Mouse (Mus musculus) heart, adult 2 months (tissue): ENCODE measurements around the gene Ralgps2. TPM values are rescaled to one million over a fixed set of nuclear protein-coding genes. Genes with fewer than 3 reads are reported as not detected.

ENCODE experiments used
- DNase-seq, 2 experiments: peaks; one replicate each; pipeline ENCODE4 v3.0.0; 2021
- H3K27ac ChIP-seq: fragments of 200-600 bp; 2 replicates; pipeline ENCODE4 v1.8.1; 2022
- H3K27me3 ChIP-seq: fragments of 200-500 bp; 2 replicates; pipeline ENCODE4 v1.6.1; 2012; ENCODE audit warnings: mild to moderate bottlenecking, low read length, inconsistent platforms, mixed read lengths; ENCODE audit not compliant: control insufficient read depth, insufficient read depth
- H3K36me3 ChIP-seq: fragments of 200-500 bp; 2 replicates; pipeline ENCODE4 v1.6.1; 2012; ENCODE audit warnings: low read length, inconsistent platforms; ENCODE audit not compliant: control insufficient read depth, insufficient read depth
- H3K4me1 ChIP-seq: fragments of 200-500 bp; 2 replicates; pipeline ENCODE4 v1.6.1; 2011; ENCODE audit warnings: low read length; ENCODE audit not compliant: control insufficient read depth, insufficient read depth
- H3K4me3 ChIP-seq: fragments of 200-600 bp; 2 replicates; pipeline ENCODE4 v1.8.1; 2022
- H3K79me2 ChIP-seq: fragments of 200-500 bp; replicated peaks from 2 replicates; pipeline ENCODE4 v1.6.1; 2012; ENCODE audit warnings: mild to moderate bottlenecking, inconsistent platforms, low read length, moderate library complexity, mixed read lengths; ENCODE audit not compliant: control insufficient read depth, insufficient read depth
- H3K9ac ChIP-seq: fragments of 200-500 bp; 2 replicates; pipeline ENCODE4 v1.6.1; 2012; ENCODE audit warnings: low read depth, mild to moderate bottlenecking, control low read depth, inconsistent platforms, low read length, mixed read lengths
- CTCF ChIP-seq: fragments of 200-600 bp; IDR thresholded peaks from 2 replicates; pipeline ENCODE4 v1.8.1; 2022; ENCODE audit warnings: antibody characterized with exemption, mild to moderate bottlenecking, moderate library complexity
- EP300 ChIP-seq: fragments of 200-500 bp; IDR thresholded peaks from 2 replicates; pipeline ENCODE4 v1.6.1; 2011; ENCODE audit warnings: low read depth, low read length, control low read depth; ENCODE audit not compliant: insufficient read depth
- POLR2A ChIP-seq: fragments of 200-500 bp; IDR thresholded peaks from 2 replicates; pipeline ENCODE4 v1.6.1; 2011; ENCODE audit warnings: mild to moderate bottlenecking, low read depth, low read length, control low read depth; ENCODE audit not compliant: insufficient read depth
- WGBS: fragments of 180-500 bp; shearing (Covaris S2); methylation state at CpG from one replicate; pipeline ENCODE4 v1.1.7; 2018; 5-methylcytosine and 5-hydroxymethylcytosine counted together
- intact Hi-C: fragments of 180-260 bp; cut with DNase I; formaldehyde crosslinking; loops from one replicate; pipeline ENCODE4 v1.15.1; 2025
- polyA plus RNA-seq: library from polyadenylated mRNA; depleted of rRNA; stranded (reverse); fragments of >200 nt; gene quantifications from 2 replicates; pipeline ENCODE4 v1.2.3, GENCODE M21; 2012
- total RNA-seq, 2 experiments: library from RNA; stranded (reverse); gene quantifications; 2 replicates each; pipeline ENCODE4 v1.2.3; 2021

The Ralgps2 gene
- total and polyA plus RNA-seq, 3 experiments: 3.5 to 8.1 (median 8.1) TPM

- Histone ChIP-seq H3K9ac (no peak overlapping the region), H3K4me3 (no peak overlapping the region), H3K79me2 (no peaks in the 10 kb centered on the region), H3K27ac (no peak overlapping the region), H3K36me3 (no peaks in the 10 kb centered on the region), H3K27me3 (no peaks in the 10 kb centered on the region), H3K4me1 (no peaks in the 10 kb centered on the region)
- DNase-seq: no peak
- intact Hi-C loops: no loop called here
- no peak for TF ChIP-seq CTCF
- TF ChIP-seq POLR2A: no peak
- no peak for TF ChIP-seq EP300
- WGBS: 89% methylated on average over 5 of the region's 5 CpGs
Measured at GRCm38 (mm10) chr1:156852872-156853271, 86.6 kb downstream of the Ralgps2 start.

GRCm38 (mm10) chr1:156852409-156852808 lies 87.0 kb downstream of the Ralgps2 start:
- Histone ChIP-seq H3K4me3 (no peak overlapping the region), H3K9ac (no peak overlapping the region), H3K27ac (no peak overlapping the region), H3K36me3 (no peaks in the 10 kb centered on the region), H3K4me1 (no peaks in the 10 kb centered on the region), H3K27me3 (no peaks in the 10 kb centered on the region), H3K79me2 (no peaks in the 10 kb centered on the region)
- intact Hi-C loops: no loop called here
- 69% methylated on average over 9 of the region's 9 CpGs for WGBS
- no peak for DNase-seq
- TF ChIP-seq EP300: no peak
- TF ChIP-seq POLR2A: no peak
- TF ChIP-seq CTCF: no peak

- Histone ChIP-seq H3K4me1 (peaks cover 1% of the 10 kb centered on the region; the same call in 1 of the 2 replicates), H3K79me2 (no peaks in the 10 kb centered on the region), H3K36me3 (no peaks in the 10 kb centered on the region), H3K9ac (no peak overlapping the region), H3K4me3 (no peak overlapping the region), H3K27ac (no peak overlapping the region), H3K27me3 (no peaks in the 10 kb centered on the region)
- WGBS: 62% methylated on average over 4 of the region's 4 CpGs
- TF ChIP-seq CTCF (no peak), POLR2A (no peak), EP300 (no peak)
- intact Hi-C loops: no loop called here
- no peak for DNase-seq
Measured at GRCm38 (mm10) chr1:156847098-156847497, 92.3 kb downstream of the Ralgps2 start.

- Histone ChIP-seq H3K4me3 (no peak overlapping the region), H3K36me3 (no peaks in the 10 kb centered on the region), H3K4me1 (peaks cover 3% of the 10 kb centered on the region), H3K27ac (no peak overlapping the region), H3K79me2 (no peaks in the 10 kb centered on the region), H3K9ac (no peak overlapping the region), H3K27me3 (no peaks in the 10 kb centered on the region)
- no peak for DNase-seq
- WGBS: 82% methylated on average over 11 of the region's 11 CpGs
- no peak for TF ChIP-seq EP300
- no peak for TF ChIP-seq CTCF
- TF ChIP-seq POLR2A: no peak
- intact Hi-C loops: no loop called here
Measured at GRCm38 (mm10) chr1:156841625-156842339, 97.6 kb downstream of the Ralgps2 start.

- Histone ChIP-seq H3K27me3 (no peaks in the 10 kb centered on the region), H3K9ac (peak overlapping the region; percentile 2), H3K79me2 (no peaks in the 10 kb centered on the region), H3K27ac (peak overlapping the region; percentile 16; the same call in 1 of the 2 replicates), H3K36me3 (no peaks in the 10 kb centered on the region), H3K4me1 (peaks cover 3% of the 10 kb centered on the region), H3K4me3 (peak overlapping the region; percentile 41)
- 11% methylated on average over 6 of the region's 6 CpGs for WGBS
- intact Hi-C loops: no loop called here
- peak; percentile 50 to 55 for DNase-seq
- TF ChIP-seq EP300: no peak
- peak; percentile 61; the same call in 1 of the 2 replicates for TF ChIP-seq POLR2A
Measured at GRCm38 (mm10) chr1:156838695-156839094, 100.7 kb downstream of the Ralgps2 start.

- TF ChIP-seq CTCF (no peak), EP300 (no peak), POLR2A (no peak)
- intact Hi-C loops: no loop called here
- 54% methylated on average over 4 of the region's 4 CpGs for WGBS
- no peak for DNase-seq
- Histone ChIP-seq H3K9ac (peak within 1 kb of the TSS; percentile 2), H3K79me2 (no peaks in the 10 kb centered on the region), H3K27me3 (no peaks in the 10 kb centered on the region), H3K27ac (peak within 1 kb of the TSS; percentile 16; the same call in 1 of the 2 replicates), H3K36me3 (no peaks in the 10 kb centered on the region), H3K4me1 (peaks cover 3% of the 10 kb centered on the region), H3K4me3 (peak within 1 kb of the TSS; percentile 41)
Measured at GRCm38 (mm10) chr1:156838177-156838576, 101.2 kb downstream of the Ralgps2 start, which contains the start of gene Angptl1. Angptl1 (plus strand) TSS chr1:156838562.
